Mouse (Mus musculus) MEL (cell line): Measurements from ENCODE around the gene 4931414P19Rik.

Experiments
- BHLHE40 ChIP-seq: IDR thresholded peaks from 2 replicates; pipeline ENCODE4 v1.6.1; 2012; ENCODE audit warnings: low read depth, mild to moderate bottlenecking, inconsistent platforms, low read length, improper control_type of control experiment, borderline replicate concordance
- CTCF ChIP-seq, 3 experiments: IDR thresholded peaks in 2 of 3; conservative IDR thresholded peaks in 1 of 3; 2 replicates each; pipeline ENCODE4 v1.5.1; 2011 to 2012; ENCODE audit warnings: low read length in 3 of 3, low read depth in 2 of 3, mild to moderate bottlenecking in 2 of 3, improper control_type of control experiment in 1 of 3, inconsistent platforms in 1 of 3, mixed read lengths in 1 of 3, moderate library complexity in 1 of 3; ENCODE audit not compliant: control insufficient read depth in 1 of 3, insufficient read depth in 1 of 3, poor library complexity in 1 of 3, severe bottlenecking in 1 of 3
- TAL1 ChIP-seq: IDR thresholded peaks from 2 replicates; pipeline ENCODE4 v1.6.1; 2012; ENCODE audit warnings: mild to moderate bottlenecking, inconsistent platforms, low read length, moderate library complexity, mixed read lengths
- USF1 ChIP-seq: IDR thresholded peaks from 2 replicates; pipeline ENCODE4 v1.6.1; 2014; ENCODE audit warnings: low read depth, mild to moderate bottlenecking, inconsistent platforms, low read length, improper control_type of control experiment, moderate library complexity

GRCm38 (mm10) chr14:54578063-54578462, 27.7 kb downstream of the 4931414P19Rik start:
- TF ChIP-seq USF1: no peak
- TF ChIP-seq CTCF (IDR thresholded peaks at IDR 0.05 in 2 of 3, conservative IDR thresholded peaks at IDR 0.05 in 1 of 3; ENCODE audit: control insufficient read depth in 1 of 3, insufficient read depth in 1 of 3, low read depth in 2 of 3, low read length in 3 of 3, poor library complexity in 1 of 3, severe bottlenecking in 1 of 3): no peak
- TF ChIP-seq BHLHE40: no peak
- no peak for TF ChIP-seq TAL1
